Mouse (Mus musculus) kidney, adult 2 months (tissue): ENCODE measurements at regions not wholly inside any gene's neighbourhood (a gene's known extent, or its start where the extent isn't known, plus 50 kb on each side); places are given as distances from the start of the nearest gene placed in this dataset.

ENCODE experiments used
- DNase-seq: peaks from one replicate; pipeline ENCODE4 v3.0.0; 2021
- H3K27ac ChIP-seq: fragments of 200-500 bp; 2 replicates; pipeline ENCODE4 v1.5.1; 2012; ENCODE audit warnings: low read depth, low read length, control low read depth, inconsistent platforms; ENCODE audit not compliant: insufficient read depth
- H3K27me3 ChIP-seq: fragments of 200-500 bp; replicated peaks from 2 replicates; pipeline ENCODE4 v1.6.1; 2012; ENCODE audit warnings: mild to moderate bottlenecking, moderate library complexity, low read length, inconsistent platforms; ENCODE audit not compliant: control insufficient read depth, insufficient read depth
- H3K36me3 ChIP-seq: fragments of 200-500 bp; 2 replicates; pipeline ENCODE4 v1.6.1; 2012; ENCODE audit warnings: mild to moderate bottlenecking, moderate library complexity, low read length, inconsistent platforms; ENCODE audit not compliant: control insufficient read depth, insufficient read depth
- H3K4me1 ChIP-seq: fragments of 200-500 bp; 2 replicates; pipeline ENCODE4 v1.6.1; 2011; ENCODE audit warnings: low read length; ENCODE audit not compliant: control insufficient read depth, insufficient read depth
- H3K4me3 ChIP-seq: fragments of 200-500 bp; 2 replicates; pipeline ENCODE4 v1.5.1; 2011; ENCODE audit warnings: mild to moderate bottlenecking, low read depth, low read length, control low read depth; ENCODE audit not compliant: insufficient read depth
- CTCF ChIP-seq: fragments of 200-500 bp; conservative IDR thresholded peaks from 2 replicates; pipeline ENCODE4 v1.5.1; 2011; ENCODE audit warnings: low read depth, mild to moderate bottlenecking, control low read depth, low read length, moderate library complexity, mixed read lengths; ENCODE audit not compliant: insufficient read depth, insufficient read length
- POLR2A ChIP-seq: fragments of 200-500 bp; IDR thresholded peaks from one replicate; pipeline ENCODE4 v1.6.1; 2011; ENCODE audit warnings: low read depth, low read length, control low read depth
- WGBS: fragments of 180-500 bp; shearing (Covaris S2); methylation state at CpG from one replicate; pipeline ENCODE4 v1.1.7; 2018; 5-methylcytosine and 5-hydroxymethylcytosine counted together

DNA sequence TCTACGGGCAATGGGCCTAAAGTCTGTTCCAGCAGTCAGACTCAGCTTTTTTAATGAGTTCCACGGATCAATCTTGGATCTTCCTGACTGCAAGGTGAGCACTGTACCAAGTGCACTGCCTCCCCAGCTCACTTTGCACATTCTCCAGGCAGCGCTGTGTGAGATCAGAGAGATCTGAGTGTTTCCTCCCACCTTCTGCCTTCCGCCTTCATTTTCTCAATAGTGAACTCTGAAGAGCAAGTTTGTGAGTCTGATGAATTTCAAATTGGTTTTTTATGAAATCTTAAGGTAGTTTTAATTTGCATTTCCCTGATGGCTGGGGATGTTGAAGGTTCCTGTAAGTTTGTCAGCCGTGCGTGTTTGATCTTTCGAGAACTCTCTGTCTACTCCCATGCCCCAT is 176.7 kb upstream of the Dio3 start:
- Histone ChIP-seq H3K36me3 (no peaks in the 10 kb centered on the region), H3K4me3 (no peak overlapping the region), H3K27ac (no peak overlapping the region), H3K27me3 (no peaks in the 10 kb centered on the region), H3K4me1 (no peaks in the 10 kb centered on the region)
- 85% methylated on average over 7 of the region's 7 CpGs for WGBS
- TF ChIP-seq CTCF (no peak), POLR2A (no peak)
- no peak for DNase-seq

DNA sequence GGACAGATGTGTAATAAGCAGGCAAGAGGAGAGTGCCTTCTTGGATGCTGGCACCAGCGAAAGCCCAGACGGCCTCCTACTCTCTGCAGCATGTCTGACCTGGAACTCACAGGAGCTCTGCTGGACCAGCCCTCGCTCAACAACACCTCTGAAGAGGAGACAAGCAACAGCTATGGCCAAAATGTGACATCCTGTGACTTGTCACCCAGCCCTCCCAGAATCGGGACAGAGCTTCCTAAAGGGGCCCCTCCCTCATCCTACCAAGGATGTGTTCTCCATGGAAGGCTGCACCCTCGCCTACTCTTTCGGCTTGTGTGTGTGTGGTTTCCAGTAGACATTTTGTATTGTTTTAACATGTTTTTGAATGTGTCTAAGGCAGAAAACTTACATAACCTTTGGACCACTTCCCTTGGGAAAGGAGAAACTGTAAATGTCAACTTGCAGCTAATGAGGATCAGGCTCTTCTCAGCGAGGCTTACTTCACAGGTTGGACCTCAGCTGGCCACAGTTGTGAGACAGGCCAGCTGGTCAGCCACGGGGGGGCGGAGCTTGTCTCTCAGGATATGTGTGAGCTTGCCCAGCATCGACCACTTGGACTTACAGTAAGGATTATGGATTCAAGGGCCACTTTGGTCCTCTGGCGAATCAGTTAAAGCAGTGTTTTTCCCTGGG is 166.7 kb upstream of the Dio3 start:
- H3K4me1 ChIP-seq: no peaks in the 10 kb centered on the region
- TF ChIP-seq POLR2A (no peak), CTCF (no peak)
- WGBS: 56% methylated on average over 11 of the region's 11 CpGs
- H3K36me3 ChIP-seq: no peaks in the 10 kb centered on the region
- no peak overlapping the region for H3K27ac ChIP-seq
- no peak overlapping the region for H3K4me3 ChIP-seq
- peak; percentile 14 for DNase-seq
- no peaks in the 10 kb centered on the region for H3K27me3 ChIP-seq

DNA sequence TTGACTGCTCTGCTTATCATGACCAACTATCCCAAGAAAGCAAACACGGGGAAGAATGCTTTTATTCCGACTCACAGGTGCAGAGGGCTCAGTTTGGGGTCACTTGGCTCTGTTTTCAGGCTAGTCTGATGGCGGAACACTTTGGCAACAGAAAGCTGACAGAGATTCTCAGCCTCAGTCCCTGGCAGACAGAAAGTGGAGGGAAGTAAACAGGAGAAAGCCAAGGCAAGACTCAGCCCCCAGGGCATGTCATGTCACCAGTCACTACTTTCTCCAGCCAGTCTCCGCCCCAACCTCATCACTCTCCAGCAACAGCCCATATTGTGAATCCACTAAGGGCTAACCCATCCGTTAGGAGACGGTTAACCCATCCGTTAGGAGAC is 166.2 kb upstream of the Dio3 start:
- Histone ChIP-seq H3K36me3 (no peaks in the 10 kb centered on the region), H3K27ac (no peak overlapping the region), H3K4me1 (no peaks in the 10 kb centered on the region), H3K27me3 (no peaks in the 10 kb centered on the region), H3K4me3 (no peak overlapping the region)
- DNase-seq: no peak
- 71% methylated on average over 7 of the region's 7 CpGs for whole genome bisulfite sequencing
- TF ChIP-seq CTCF: no peak
- TF ChIP-seq POLR2A: no peak

GRCm38 (mm10) chr12:110120141-110120540 is 158.7 kb upstream of the Dio3 start:
- no peak for TF ChIP-seq POLR2A
- TF ChIP-seq CTCF: no peak
- Histone ChIP-seq H3K4me1 (no peaks in the 10 kb centered on the region), H3K27ac (no peak overlapping the region), H3K36me3 (no peaks in the 10 kb centered on the region), H3K4me3 (no peak overlapping the region), H3K27me3 (no peaks in the 10 kb centered on the region)
- DNase-seq: no peak
- 73% methylated on average over 7 of the region's 7 CpGs for WGBS

DNA sequence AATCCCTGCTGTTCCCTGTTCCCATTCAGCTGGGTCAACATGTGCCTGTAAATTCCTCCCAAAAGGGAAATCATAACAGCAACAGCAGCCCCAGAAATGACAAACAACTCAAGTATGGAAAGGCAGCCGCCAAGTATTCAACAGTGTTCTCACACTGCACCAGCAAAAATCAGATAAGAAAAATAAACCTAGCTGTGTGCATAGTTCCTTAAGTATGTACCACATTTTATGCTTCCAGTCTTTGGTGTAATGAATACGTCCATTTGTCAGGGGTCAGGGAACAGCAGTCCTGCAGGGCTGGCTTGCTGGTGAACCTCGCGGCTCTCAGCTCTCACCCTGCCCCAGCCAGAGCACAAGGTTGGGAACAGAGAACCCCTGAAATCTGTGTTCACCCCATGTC is 155.9 kb upstream of the Dio3 start:
- no peaks in the 10 kb centered on the region for H3K4me1 ChIP-seq
- no peak overlapping the region for H3K27ac ChIP-seq
- no peaks in the 10 kb centered on the region for H3K36me3 ChIP-seq
- WGBS: 34% methylated on average over 4 of the region's 4 CpGs
- no peak overlapping the region for H3K4me3 ChIP-seq
- peak; percentile 38 for DNase-seq
- TF ChIP-seq CTCF (no peak), POLR2A (no peak)
- H3K27me3 ChIP-seq: no peaks in the 10 kb centered on the region

DNA sequence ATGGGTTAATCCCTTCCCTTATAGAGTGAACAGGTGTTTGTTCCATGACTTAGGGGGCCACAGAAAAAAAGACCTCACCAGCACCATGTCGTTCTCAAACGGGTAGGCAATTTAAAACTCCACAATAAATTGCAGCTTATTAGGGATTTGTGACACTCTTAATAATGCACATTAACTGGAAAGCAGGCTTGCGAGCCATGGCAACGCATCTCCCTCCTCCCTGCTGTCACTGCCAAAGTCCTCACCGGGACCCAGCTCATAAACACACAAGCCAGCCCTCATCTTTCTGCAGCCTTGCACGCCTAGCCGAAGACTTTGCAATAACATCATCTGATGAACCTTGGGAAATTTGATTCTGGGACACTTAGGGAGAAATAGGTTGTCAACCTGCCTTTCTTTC is 152.3 kb upstream of the Dio3 start:
- WGBS: 56% methylated on average over 7 of the region's 7 CpGs
- TF ChIP-seq POLR2A (no peak), CTCF (no peak)

DNA sequence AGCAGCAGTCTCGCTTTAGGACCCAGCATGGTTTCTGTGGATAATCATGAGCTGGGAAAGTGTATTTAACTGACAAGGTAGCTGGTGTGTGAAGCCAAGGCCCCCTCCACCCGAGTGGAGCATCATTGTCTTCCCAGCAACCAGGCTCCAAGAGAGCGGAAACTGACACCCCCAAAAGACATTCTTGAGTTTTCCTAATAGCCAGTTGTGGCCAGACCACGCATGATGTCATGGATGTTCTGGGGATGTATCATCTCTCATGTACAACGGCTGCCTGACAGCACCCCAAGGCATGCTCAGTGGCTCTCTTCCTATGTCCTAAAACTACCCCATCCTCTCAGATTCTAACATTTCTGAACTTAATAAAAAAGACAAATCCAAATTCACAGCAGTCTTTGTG is 133.5 kb upstream of the Dio3 start:
- H3K36me3 ChIP-seq: no peaks in the 10 kb centered on the region
- no peak overlapping the region for H3K4me3 ChIP-seq
- H3K4me1 ChIP-seq: no peaks in the 10 kb centered on the region
- H3K27me3 ChIP-seq: no peaks in the 10 kb centered on the region
- DNase-seq: no peak
- TF ChIP-seq POLR2A (no peak), CTCF (no peak)
- no peak overlapping the region for H3K27ac ChIP-seq
- 76% methylated on average over 5 of the region's 5 CpGs for WGBS

More for the DNA sequence above, 152.3 kb upstream of the Dio3 start:
- H3K36me3 ChIP-seq: no peaks in the 10 kb centered on the region
- no peak overlapping the region for H3K27ac ChIP-seq
- H3K4me1 ChIP-seq: no peaks in the 10 kb centered on the region
- no peak overlapping the region for H3K4me3 ChIP-seq
- no peak for DNase-seq
- no peaks in the 10 kb centered on the region for H3K27me3 ChIP-seq
